Comparison of ENCODE assay signal across 28 mouse cellular contexts in the genomic region with DNA sequence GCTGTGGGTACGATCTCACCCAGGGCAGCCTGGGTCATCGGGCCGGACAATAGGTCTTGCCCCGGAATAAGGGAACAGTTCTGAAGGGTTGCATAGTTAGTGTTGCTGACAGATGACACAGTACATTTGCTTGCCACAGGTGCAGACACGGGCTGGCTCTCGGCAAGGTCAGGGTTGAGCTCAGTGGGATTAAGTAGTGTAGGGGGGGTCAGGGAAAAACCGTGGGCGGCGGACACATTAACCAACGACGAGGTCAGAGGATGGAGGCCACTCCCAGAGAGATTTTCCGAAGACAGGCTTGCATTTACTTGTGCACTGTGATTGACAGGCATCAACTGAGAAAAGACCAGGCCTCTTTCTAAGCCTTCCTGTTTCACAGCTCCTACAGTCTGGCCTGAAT. TPM values are rescaled to one million over a fixed set of nuclear protein-coding genes. Genes with fewer than 3 reads are reported as not detected.
DNase-seq lines count a peak whose midpoint lies in the region; ATAC-seq and TF ChIP-seq lines count a peak whose summit lies in the region.
"Had no signal": no experiment of that assay in that cellular context is flagged by ENCODE, and none has a peak within 500 bp of the region (broad histone marks: within the 10 kb centered on the region; RNA-seq: fewer than 3 reads in every experiment).

No protein-coding gene starts in this region.

- no peak overlapping the region for H3K27ac ChIP-seq in testis, adult 2 months (ENCODE audit: control insufficient read depth, insufficient read depth, low read depth, low read length)
- no peak overlapping the region for H3K27ac ChIP-seq in embryonic facial prominence, embryonic 10.5 days (replicated peaks)
- H3K27ac ChIP-seq in limb, embryonic 13.5 days = no peak overlapping the region
- H3K27ac ChIP-seq in heart, embryonic 11.5 days (ENCODE audit: low read depth, low read length) = no peak overlapping the region
- H3K27ac ChIP-seq: forebrain, embryonic 10.5 days; forebrain, embryonic 15.5 days; hindbrain, embryonic 14.5 days; liver, embryonic 14.5 days; neural tube, embryonic 15.5 days had no signal

- DNase-seq in testis, postnatal 14 days (ENCODE audit: low spot score) = no peak
- peak; percentile 62 for DNase-seq in embryonic facial prominence, embryonic 10.5 days (ENCODE audit: low spot score)
- DNase-seq in lung, postnatal 4 days = no peak
- DNase-seq: adrenal gland, postnatal 25 days; B cell, adult 2 months; cerebellum, adult 18-20 months; cerebellum, postnatal 14 days; gastrocnemius, postnatal 14 days; kidney, postnatal 14 days; layer of hippocampus, adult 9-11 months; liver; lung, adult 2 months; lung, postnatal 10 days; midbrain, embryonic 14.5 days; right cerebral cortex, adult 18-20 months; spleen, adult 18-20 months; thymus, postnatal 4 days had no signal

- H3K9me3 ChIP-seq in embryonic facial prominence, embryonic 10.5 days = peaks cover 8% of the 10 kb centered on the region; the same call in 1 of the 2 replicates
- H3K9me3 ChIP-seq in limb, embryonic 13.5 days = no peaks in the 10 kb centered on the region; the same call in 1 of the 2 replicates
- no peaks in the 10 kb centered on the region for H3K9me3 ChIP-seq in heart, embryonic 11.5 days (replicated peaks; ENCODE audit: control insufficient read depth, low read length)
- H3K9me3 ChIP-seq: forebrain, embryonic 15.5 days; G1E; heart, embryonic 12.5 days had no signal

- no peak overlapping the region for H3K4me2 ChIP-seq in limb, embryonic 13.5 days (replicated peaks)
- H3K4me2 ChIP-seq in heart, embryonic 11.5 days = no peak overlapping the region
- H3K4me2 ChIP-seq: forebrain, embryonic 15.5 days; heart, embryonic 12.5 days; hindbrain, embryonic 14.5 days; neural tube, embryonic 15.5 days had no signal

- peak overlapping the region; percentile 27 for H3K4me3 ChIP-seq in testis, adult 2 months (ENCODE audit: control insufficient read depth, low read depth, low read length)
- no peak overlapping the region for H3K4me3 ChIP-seq in embryonic facial prominence, embryonic 10.5 days
- no peak overlapping the region for H3K4me3 ChIP-seq in limb, embryonic 13.5 days
- no peak overlapping the region for H3K4me3 ChIP-seq in heart, embryonic 11.5 days (ENCODE audit: low read depth, low read length)
- H3K4me3 ChIP-seq: forebrain, embryonic 10.5 days; forebrain, embryonic 15.5 days; heart, embryonic 12.5 days; neural tube, embryonic 15.5 days had no signal

- no peaks in the 10 kb centered on the region for H3K36me3 ChIP-seq in testis, adult 2 months (ENCODE audit: control insufficient read depth, insufficient read depth, low read length)
- peaks cover 94% of the 10 kb centered on the region for H3K36me3 ChIP-seq in embryonic facial prominence, embryonic 10.5 days (replicated peaks)
- peaks cover 68% of the 10 kb centered on the region for H3K36me3 ChIP-seq in limb, embryonic 13.5 days
- H3K36me3 ChIP-seq in heart, embryonic 11.5 days (ENCODE audit: control insufficient read depth, insufficient read depth, low read length) = peaks cover 12% of the 10 kb centered on the region

- no peak for TF ChIP-seq CTCF in testis, adult 2 months (IDR thresholded peaks at IDR 0.05; ENCODE audit: control insufficient read depth, insufficient read depth, insufficient replicate concordance, low read depth, low read length)

- H3K9ac ChIP-seq in limb, embryonic 13.5 days = no peak overlapping the region
- no peak overlapping the region for H3K9ac ChIP-seq in heart, embryonic 11.5 days (ENCODE audit: low read depth, low read length)
- H3K9ac ChIP-seq: forebrain, embryonic 15.5 days; heart, embryonic 12.5 days; hindbrain, embryonic 14.5 days; liver, embryonic 14.5 days; neural tube, embryonic 15.5 days had no signal

- 63% methylated on average over 12 of the region's 12 CpGs for WGBS in embryonic facial prominence, embryonic 10.5 days
- 80% methylated on average over 12 of the region's 12 CpGs for WGBS in limb, embryonic 13.5 days
- 83% methylated on average over 12 of the region's 12 CpGs for WGBS in heart, embryonic 11.5 days (ENCODE audit: insufficient replicate concordance)

- TF ChIP-seq POLR2A in testis, adult 2 months (IDR thresholded peaks at IDR 0.05; ENCODE audit: control insufficient read depth, low read depth, low read length) = no peak

- H3K4me1 ChIP-seq in testis, adult 2 months (ENCODE audit: control insufficient read depth, insufficient read depth, low read length) = peaks cover 5% of the 10 kb centered on the region
- peaks cover 31% of the 10 kb centered on the region for H3K4me1 ChIP-seq in embryonic facial prominence, embryonic 10.5 days
- peaks cover 18% of the 10 kb centered on the region for H3K4me1 ChIP-seq in limb, embryonic 13.5 days
- H3K4me1 ChIP-seq in heart, embryonic 11.5 days (ENCODE audit: control insufficient read depth, insufficient read depth, low read length) = no peaks in the 10 kb centered on the region
- H3K4me1 ChIP-seq: forebrain, embryonic 15.5 days; heart, embryonic 12.5 days; neural tube, embryonic 15.5 days had no signal

- ATAC-seq in limb, embryonic 13.5 days (ENCODE audit: low FRiP score, low read depth) = peak; percentile 64; the same call in 1 of the 2 replicates
- no peak for ATAC-seq in heart, embryonic 11.5 days (replicated peaks; ENCODE audit: insufficient number of reproducible peaks, low FRiP score, low TSS enrichment)
- ATAC-seq: forebrain, embryonic 15.5 days; intestine, postnatal 0 days had no signal

- H3K27me3 ChIP-seq in testis, adult 2 months (ENCODE audit: control insufficient read depth, insufficient read depth, low read length) = no peaks in the 10 kb centered on the region
- H3K27me3 ChIP-seq in embryonic facial prominence, embryonic 10.5 days (replicated peaks; ENCODE audit: low read depth, poor library complexity, severe bottlenecking) = no peaks in the 10 kb centered on the region
- H3K27me3 ChIP-seq in limb, embryonic 13.5 days = no peaks in the 10 kb centered on the region
- no peaks in the 10 kb centered on the region for H3K27me3 ChIP-seq in heart, embryonic 11.5 days (ENCODE audit: control insufficient read depth, insufficient read depth, low read length)
- H3K27me3 ChIP-seq: forebrain, embryonic 15.5 days; heart, embryonic 12.5 days had no signal

RNA-seq across cellular contexts. Expression of gene Six4, which starts 9.5 kb away (rescaled TPM):
- polyA plus RNA-seq in testis, adult 2 months (2012; rRNA removed) = 0.34 and 0.48 TPM in 2 replicates
- polyA plus RNA-seq in embryonic facial prominence, embryonic 10.5 days (2016; fragmentation: Nextera tagmentation; extraction: Ambion mirVana) = 16.1 and 16.4 TPM in 2 replicates
- 7.6 and 8.3 TPM in 2 replicates for polyA plus RNA-seq in limb, embryonic 13.5 days (2015; fragmentation: Nextera tagmentation; extraction: Ambion mirVana)
- polyA plus RNA-seq in heart, embryonic 11.5 days (2014; fragmentation: Nextera tagmentation; extraction: Ambion mirVana) = 2.5 and 3.0 TPM in 2 replicates

RNA-seq across cellular contexts. Expression of gene Mnat1, which starts 19.8 kb away (rescaled TPM):
- polyA plus RNA-seq in testis, adult 2 months (2012; rRNA removed) = 4.4 and 5.7 TPM in 2 replicates
- 40.7 and 40.8 TPM in 2 replicates for polyA plus RNA-seq in embryonic facial prominence, embryonic 10.5 days (2016; fragmentation: Nextera tagmentation; extraction: Ambion mirVana)
- polyA plus RNA-seq in limb, embryonic 13.5 days (2015; fragmentation: Nextera tagmentation; extraction: Ambion mirVana) = 34.8 and 36.8 TPM in 2 replicates
- 32.6 and 32.8 TPM in 2 replicates for polyA plus RNA-seq in heart, embryonic 11.5 days (2014; fragmentation: Nextera tagmentation; extraction: Ambion mirVana)

RNA-seq across cellular contexts. Expression of gene Six1, which starts 50.0 kb away (rescaled TPM):
- polyA plus RNA-seq in testis, adult 2 months (2012; rRNA removed) = 0.51 and 0.58 TPM in 2 replicates
- polyA plus RNA-seq in embryonic facial prominence, embryonic 10.5 days (2016; fragmentation: Nextera tagmentation; extraction: Ambion mirVana) = 38.4 and 45.4 TPM in 2 replicates
- 47.0 and 50.0 TPM in 2 replicates for polyA plus RNA-seq in limb, embryonic 13.5 days (2015; fragmentation: Nextera tagmentation; extraction: Ambion mirVana)
- 1.3 and 2.3 TPM in 2 replicates for polyA plus RNA-seq in heart, embryonic 11.5 days (2014; fragmentation: Nextera tagmentation; extraction: Ambion mirVana)
- polyA plus RNA-seq: intestine, postnatal 0 days had no signal

Comparison
In these comparisons a context has a peak if more than half of its experiments do, and no peak if none do; other contexts are left out.
1. RNA of gene Six1, which starts 50.0 kb away (polyA plus RNA-seq): 47.0 to 50.0 TPM in limb, embryonic 13.5 days and 38.4 to 45.4 TPM in embryonic facial prominence, embryonic 10.5 days; 1.3 to 2.3 TPM in heart, embryonic 11.5 days and 0.51 to 0.58 TPM in testis, adult 2 months; every median in the first group is over 10 times any median in the second.